Mouse (Mus musculus) limb, embryonic 10.5 days (tissue): ENCODE results near the gene Mcam. TPM values are rescaled to one million over a fixed set of nuclear protein-coding genes. Genes with fewer than 3 reads are reported as not detected.

Source experiments
- DNase-seq: peaks from one replicate; pipeline ENCODE4 v3.0.0-alpha.2; 2017; ENCODE audit warnings: low spot score
- H3K27ac ChIP-seq: fragments of 300-500 bp; sonication (generic); 2 replicates; pipeline ENCODE4 v1.5.1; 2016; ENCODE audit warnings: mild to moderate bottlenecking
- H3K27me3 ChIP-seq: fragments of 300-500 bp; sonication (generic); 2 replicates; pipeline ENCODE4 v1.6.1; 2016; ENCODE audit warnings: low read depth, mild to moderate bottlenecking; ENCODE audit not compliant: poor library complexity, severe bottlenecking
- H3K36me3 ChIP-seq: fragments of 300-500 bp; sonication (generic); 2 replicates; pipeline ENCODE4 v1.6.1; 2016; ENCODE audit warnings: mild to moderate bottlenecking, moderate library complexity
- H3K4me1 ChIP-seq: fragments of 300-500 bp; sonication (generic); 2 replicates; pipeline ENCODE4 v1.6.1; 2016
- H3K4me3 ChIP-seq: fragments of 300-500 bp; sonication (generic); 2 replicates; pipeline ENCODE4 v1.5.1; 2016; ENCODE audit warnings: mild to moderate bottlenecking, moderate library complexity
- H3K9me3 ChIP-seq: fragments of 300-500 bp; sonication (generic); replicated peaks from 2 replicates; pipeline ENCODE4 v1.6.1; 2016; ENCODE audit warnings: mild to moderate bottlenecking
- WGBS: fragments of 180-500 bp; shearing (Covaris S2); methylation state at CpG from one replicate; pipeline ENCODE4 v1.1.7; 2016; 5-methylcytosine and 5-hydroxymethylcytosine counted together
- polyA plus RNA-seq: library from polyadenylated mRNA; unstranded; fragments of >200 nt; fragmentation: Nextera tagmentation; extraction: Ambion mirVana; gene quantifications from 2 replicates; pipeline ENCODE4 v1.2.1, GENCODE M21; 2016

Mcam gene
- polyA plus RNA-seq, 1 experiment from 2014 or later: 10.1 TPM

- H3K4me3 ChIP-seq: no peak overlapping the region
- DNase-seq: no peak
- H3K36me3 ChIP-seq: peaks cover 52% of the 10 kb centered on the region
- no peaks in the 10 kb centered on the region for H3K27me3 ChIP-seq
- 92% methylated on average over 6 of the region's 6 CpGs for WGBS
- 0 out of 2 replicates have a peak, but pooled peaks cover 3% of the 10 kb centered on the region for H3K9me3 ChIP-seq
- no peak overlapping the region for H3K27ac ChIP-seq
- H3K4me1 ChIP-seq: no peaks in the 10 kb centered on the region
These were observed 41.3 kb downstream of the Mcam start for GRCm38 (mm10) chr9:44175556-44175955.

- Histone ChIP-seq H3K27me3 (no peaks in the 10 kb centered on the region), H3K4me1 (no peaks in the 10 kb centered on the region), H3K36me3 (peaks cover 52% of the 10 kb centered on the region), H3K9me3 (0 out of 2 replicates have a peak, but pooled peaks cover 3% of the 10 kb centered on the region), H3K4me3 (no peak overlapping the region), H3K27ac (no peak overlapping the region)
- no peak for DNase-seq
- WGBS: 91% methylated on average over 1 of the region's 1 CpGs
These were observed 41.7 kb downstream of the Mcam start for GRCm38 (mm10) chr9:44175957-44176356.

GRCm38 (mm10) chr9:44177405-44177804, 43.1 kb downstream of the Mcam start:
- Histone ChIP-seq H3K27me3 (no peaks in the 10 kb centered on the region), H3K27ac (no peak overlapping the region)
- 84% methylated on average over 2 of the region's 2 CpGs for WGBS

GRCm38 (mm10) chr9:44178389-44178788, 44.1 kb downstream of the Mcam start:
- peak; percentile 46 for DNase-seq
- Histone ChIP-seq H3K4me3 (no peak overlapping the region), H3K4me1 (no peaks in the 10 kb centered on the region), H3K27me3 (no peaks in the 10 kb centered on the region), H3K27ac (no peak overlapping the region), H3K9me3 (0 out of 2 replicates have a peak, but pooled peaks cover 3% of the 10 kb centered on the region), H3K36me3 (peaks cover 29% of the 10 kb centered on the region)
- WGBS: 82% methylated on average over 14 of the region's 14 CpGs

More at GRCm38 (mm10) chr9:44177405-44177804, 43.1 kb downstream of the Mcam start:
- H3K36me3 ChIP-seq: peaks cover 39% of the 10 kb centered on the region
- H3K9me3 ChIP-seq: 0 out of 2 replicates have a peak, but pooled peaks cover 3% of the 10 kb centered on the region
- H3K4me3 ChIP-seq: no peak overlapping the region
- DNase-seq: no peak
- H3K4me1 ChIP-seq: no peaks in the 10 kb centered on the region

GRCm38 (mm10) chr9:44178811-44179210, 44.5 kb downstream of the Mcam start:
- H3K36me3 ChIP-seq: peaks cover 26% of the 10 kb centered on the region
- DNase-seq: no peak
- H3K27ac ChIP-seq: no peak overlapping the region
- H3K27me3 ChIP-seq: no peaks in the 10 kb centered on the region
- no peaks in the 10 kb centered on the region for H3K4me1 ChIP-seq
- H3K4me3 ChIP-seq: no peak overlapping the region
- H3K9me3 ChIP-seq: 0 out of 2 replicates have a peak, but pooled peaks cover 3% of the 10 kb centered on the region
- WGBS: 97% methylated on average over 12 of the region's 12 CpGs

- no peak for DNase-seq
- 0 out of 2 replicates have a peak, but pooled peaks cover 3% of the 10 kb centered on the region for H3K9me3 ChIP-seq
- no peak overlapping the region for H3K4me3 ChIP-seq
- H3K36me3 ChIP-seq: peaks cover 31% of the 10 kb centered on the region
- WGBS: 90% methylated on average over 5 of the region's 5 CpGs
- H3K27me3 ChIP-seq: no peaks in the 10 kb centered on the region
- no peaks in the 10 kb centered on the region for H3K4me1 ChIP-seq
- no peak overlapping the region for H3K27ac ChIP-seq
These were observed 47.3 kb downstream of the Mcam start for GRCm38 (mm10) chr9:44181537-44181936.

GRCm38 (mm10) chr9:44182260-44182659, 48.0 kb downstream of the Mcam start:
- no peak overlapping the region for H3K4me3 ChIP-seq
- no peaks in the 10 kb centered on the region for H3K4me1 ChIP-seq
- H3K27ac ChIP-seq: no peak overlapping the region
- no peaks in the 10 kb centered on the region for H3K27me3 ChIP-seq
- H3K36me3 ChIP-seq: peaks cover 31% of the 10 kb centered on the region
- no peak for DNase-seq
- 96% methylated on average over 3 of the region's 3 CpGs for whole genome bisulfite sequencing
- 0 out of 2 replicates have a peak, but pooled peaks cover 3% of the 10 kb centered on the region for H3K9me3 ChIP-seq

GRCm38 (mm10) chr9:44188223-44188622, 54.0 kb downstream of the Mcam start:
- no peak for DNase-seq
- peaks cover 13% of the 10 kb centered on the region for H3K36me3 ChIP-seq
- no peak overlapping the region for H3K4me3 ChIP-seq
- no peaks in the 10 kb centered on the region for H3K9me3 ChIP-seq
- H3K4me1 ChIP-seq: no peaks in the 10 kb centered on the region
- WGBS: 86% methylated on average over 12 of the region's 12 CpGs
- no peak overlapping the region for H3K27ac ChIP-seq
- H3K27me3 ChIP-seq: no peaks in the 10 kb centered on the region

- no peaks in the 10 kb centered on the region for H3K27me3 ChIP-seq
- H3K4me3 ChIP-seq: no peak overlapping the region
- no peaks in the 10 kb centered on the region for H3K4me1 ChIP-seq
- 89% methylated on average over 3 of the region's 3 CpGs for WGBS
- no peaks in the 10 kb centered on the region for H3K9me3 ChIP-seq
- H3K27ac ChIP-seq: no peak overlapping the region
- peaks cover 36% of the 10 kb centered on the region for H3K36me3 ChIP-seq
- no peak for DNase-seq
These were observed 56.9 kb downstream of the Mcam start for GRCm38 (mm10) chr9:44191166-44191565.

GRCm38 (mm10) chr9:44192312-44192711, 58.0 kb downstream of the Mcam start:
- H3K4me1 ChIP-seq: no peaks in the 10 kb centered on the region
- WGBS: 94% methylated on average over 3 of the region's 3 CpGs
- no peak for DNase-seq

More at GRCm38 (mm10) chr9:44192312-44192711, 58.0 kb downstream of the Mcam start:
- Histone ChIP-seq H3K27ac (no peak overlapping the region), H3K9me3 (no peaks in the 10 kb centered on the region), H3K4me3 (no peak overlapping the region), H3K27me3 (no peaks in the 10 kb centered on the region), H3K36me3 (peaks cover 43% of the 10 kb centered on the region)

Other genes with a start within 250 kb of the Mcam start
- 0.21 TPM in 1 of 2 replicates, not detected in the other for gene Thy1, start 91.1 kb upstream of the Mcam start, polyA plus RNA-seq
- gene Usp2, start 67.4 kb upstream of the Mcam start, polyA plus RNA-seq: 8.9 and 10.7 TPM in 2 replicates
- gene Mfrp, start 32.7 kb upstream of the Mcam start, polyA plus RNA-seq: 0.13 and 0.14 TPM in 2 replicates
- 0.24 TPM in 1 of 2 replicates, not detected in the other for gene C1qtnf5, start 27.2 kb upstream of the Mcam start, polyA plus RNA-seq
- 0.10 and 0.35 TPM in 2 replicates for gene Gm49380, start 21.0 kb upstream of the Mcam start, polyA plus RNA-seq
- 88.1 and 97.0 TPM in 2 replicates for gene Rnf26, start 21.0 kb upstream of the Mcam start, polyA plus RNA-seq
- 19.6 and 23.9 TPM in 2 replicates for gene Cbl, start 99.6 kb downstream of the Mcam start, polyA plus RNA-seq
- gene Ccdc153, start 106.2 kb downstream of the Mcam start, polyA plus RNA-seq: not detected in 2 replicates
- gene Pdzd3, start 117.0 kb downstream of the Mcam start, polyA plus RNA-seq: 0.13 TPM in 1 of 2 replicates, not detected in the other
- gene Nlrx1, start 134.1 kb downstream of the Mcam start, polyA plus RNA-seq: 2.1 and 3.3 TPM in 2 replicates
- gene Abcg4, start 154.1 kb downstream of the Mcam start, polyA plus RNA-seq: 1.9 and 4.6 TPM in 2 replicates
- gene Hinfp, start 171.2 kb downstream of the Mcam start, polyA plus RNA-seq: 28.2 and 30.4 TPM in 2 replicates
- gene C2cd2l, start 185.8 kb downstream of the Mcam start, polyA plus RNA-seq: 6.9 and 9.9 TPM in 2 replicates
- gene Dpagt1, start 191.6 kb downstream of the Mcam start, polyA plus RNA-seq: 45.3 and 46.9 TPM in 2 replicates
- gene H2afx, start 200.2 kb downstream of the Mcam start, polyA plus RNA-seq: 515 and 551 TPM in 2 replicates
- gene Hmbs, start 209.8 kb downstream of the Mcam start, polyA plus RNA-seq: 174 and 195 TPM in 2 replicates
- gene Vps11, start 227.2 kb downstream of the Mcam start, polyA plus RNA-seq: 29.3 and 32.2 TPM in 2 replicates
- 41.3 and 43.4 TPM in 2 replicates for gene Hyou1, start 245.0 kb downstream of the Mcam start, polyA plus RNA-seq